Mouse (Mus musculus) MEL (cell line): ENCODE measurements around the gene C2cd4a.

Source experiments
- BHLHE40 ChIP-seq: IDR thresholded peaks from 2 replicates; pipeline ENCODE4 v1.6.1; 2012; ENCODE audit warnings: low read depth, mild to moderate bottlenecking, inconsistent platforms, low read length, improper control_type of control experiment, borderline replicate concordance
- CHD2 ChIP-seq: IDR thresholded peaks from 2 replicates; pipeline ENCODE4 v1.6.1; 2011; ENCODE audit warnings: low read length, improper control_type of control experiment
- CTCF ChIP-seq, 3 experiments: IDR thresholded peaks in 2 of 3; conservative IDR thresholded peaks in 1 of 3; 2 replicates each; pipeline ENCODE4 v1.5.1; 2011 to 2012; ENCODE audit warnings: low read length in 3 of 3, low read depth in 2 of 3, mild to moderate bottlenecking in 2 of 3, improper control_type of control experiment in 1 of 3, inconsistent platforms in 1 of 3, mixed read lengths in 1 of 3, moderate library complexity in 1 of 3; ENCODE audit not compliant: control insufficient read depth in 1 of 3, insufficient read depth in 1 of 3, poor library complexity in 1 of 3, severe bottlenecking in 1 of 3
- EP300 ChIP-seq, 2 experiments: IDR thresholded peaks; 2 replicates each; pipeline ENCODE4 v1.6.1; 2011; ENCODE audit warnings: improper control_type of control experiment in 2 of 2, low read length in 2 of 2, low read depth in 1 of 2, mild to moderate bottlenecking in 1 of 2
- KAT2A ChIP-seq: conservative IDR thresholded peaks from 2 replicates; pipeline ENCODE4 v1.6.1; 2012; ENCODE audit warnings: low read depth, low read length, improper control_type of control experiment, inconsistent platforms
- MAFK ChIP-seq: IDR thresholded peaks from 2 replicates; pipeline ENCODE4 v1.6.1; 2011; ENCODE audit warnings: low read depth, mild to moderate bottlenecking, low read length, improper control_type of control experiment, borderline replicate concordance
- MYB ChIP-seq: IDR thresholded peaks from 2 replicates; pipeline ENCODE4 v1.6.1; 2011; ENCODE audit warnings: mild to moderate bottlenecking, low read depth, low read length, improper control_type of control experiment
- POLR2A ChIP-seq, 2 experiments: IDR thresholded peaks; 2 replicates each; pipeline ENCODE4 v1.6.1; 2011 to 2012; ENCODE audit warnings: low read length in 2 of 2, mild to moderate bottlenecking in 2 of 2, control low read depth in 1 of 2, improper control_type of control experiment in 1 of 2, low read depth in 1 of 2, moderate library complexity in 1 of 2; ENCODE audit not compliant: control insufficient read depth in 1 of 2, insufficient read depth in 1 of 2, poor library complexity in 1 of 2
- POLR2AphosphoS2 ChIP-seq: IDR thresholded peaks from 2 replicates; pipeline ENCODE4 v1.6.1; 2011; ENCODE audit warnings: low read length, improper control_type of control experiment
- POLR2AphosphoS5 ChIP-seq: IDR thresholded peaks from 2 replicates; pipeline ENCODE4 v1.6.1; 2012; ENCODE audit warnings: low read depth, borderline replicate concordance, mild to moderate bottlenecking, inconsistent platforms, low read length, moderate library complexity, mixed read lengths
- RCOR1 ChIP-seq: IDR thresholded peaks from 2 replicates; pipeline ENCODE4 v1.6.1; 2012; ENCODE audit warnings: low read depth, mild to moderate bottlenecking, inconsistent platforms, low read length, improper control_type of control experiment
- SMC3 ChIP-seq: IDR thresholded peaks from 2 replicates; pipeline ENCODE4 v1.6.1; 2011; ENCODE audit warnings: low read depth, low read length, improper control_type of control experiment
- TBP ChIP-seq: IDR thresholded peaks from 2 replicates; pipeline ENCODE4 v1.8.0; 2011; ENCODE audit warnings: low read depth, low read length, improper control_type of control experiment
- TCF12 ChIP-seq: IDR thresholded peaks from 2 replicates; pipeline ENCODE4 v1.6.1; 2014; ENCODE audit warnings: low read depth, mild to moderate bottlenecking, inconsistent platforms, low read length, improper control_type of control experiment, moderate library complexity

DNA sequence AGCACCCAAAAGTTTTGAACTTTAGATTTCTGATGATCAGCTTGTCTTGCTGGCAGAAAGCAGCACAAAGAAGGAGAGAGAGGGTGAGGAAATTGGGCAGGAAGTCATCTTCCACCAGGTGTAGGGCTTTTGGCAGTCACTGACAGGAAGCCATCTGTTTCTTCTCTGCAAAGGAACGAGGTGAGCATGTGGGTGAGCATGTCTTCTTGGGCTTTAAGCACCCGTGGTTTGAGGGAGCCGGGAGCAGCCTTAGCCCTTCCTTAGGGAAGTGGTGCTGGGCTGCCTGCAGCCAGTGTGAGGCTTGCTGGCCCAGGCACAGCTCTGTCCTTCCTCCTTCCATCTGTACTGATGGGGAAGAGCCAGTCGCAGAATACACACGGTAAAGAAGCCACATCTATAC is 13.5 kb upstream of the C2cd4a start:
- TF ChIP-seq POLR2A (IDR thresholded peaks at IDR 0.05; ENCODE audit: control insufficient read depth in 1 of 2, insufficient read depth in 1 of 2, low read depth in 1 of 2, low read length in 2 of 2, poor library complexity in 1 of 2) (no peak), CHD2 (no peak), TBP (no peak), SMC3 (no peak), MAFK (no peak), POLR2AphosphoS2 (no peak), EP300 (IDR thresholded peaks at IDR 0.05; ENCODE audit: low read depth in 1 of 2, low read length in 2 of 2) (no peak), TCF12 (no peak), RCOR1 (no peak), MYB (no peak), KAT2A (no peak), BHLHE40 (no peak), POLR2AphosphoS5 (no peak), CTCF (IDR thresholded peaks at IDR 0.05 in 2 of 3, conservative IDR thresholded peaks at IDR 0.05 in 1 of 3; ENCODE audit: control insufficient read depth in 1 of 3, insufficient read depth in 1 of 3, low read depth in 2 of 3, low read length in 3 of 3, poor library complexity in 1 of 3, severe bottlenecking in 1 of 3) (no peak)
